Mouse (Mus musculus): ENCODE measurements around the gene Psmd12. TPM values are rescaled to one million over a fixed set of nuclear protein-coding genes. Genes with fewer than 3 reads are reported as not detected.
"Not testable (repeated sequence)": the region's sequence is repeated elsewhere in the genome, so short reads cannot be mapped to it uniquely, and the experiment has no call there.

Gene Psmd12
- total RNA-seq, 1 experiment from 2014 or later, result 67.9 TPM

DNA sequence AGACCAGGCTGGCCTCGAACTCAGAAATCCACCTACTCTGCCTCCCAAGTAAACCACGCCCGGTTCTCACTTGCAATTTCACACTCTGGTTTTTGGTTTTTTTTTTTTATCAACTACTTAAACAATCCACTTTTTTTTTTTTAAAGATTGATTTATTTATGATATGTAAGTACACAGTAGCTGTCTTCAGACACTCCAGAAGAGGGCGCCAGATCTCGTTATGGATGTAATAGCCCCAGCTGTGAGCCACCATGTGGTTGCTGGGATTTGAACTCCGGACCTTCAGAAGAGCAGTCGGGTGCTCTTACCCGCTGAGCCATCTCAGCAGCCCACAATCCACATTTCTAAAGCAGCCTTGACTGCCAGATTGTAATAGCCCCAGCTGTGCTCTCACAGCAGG lies 23.5 kb downstream of the Psmd12 start:
- no peak for ATAC-seq (ENCODE audit: extremely low read depth, insufficient number of reproducible peaks, low FRiP score, poor library complexity, severe bottlenecking)

DNA sequence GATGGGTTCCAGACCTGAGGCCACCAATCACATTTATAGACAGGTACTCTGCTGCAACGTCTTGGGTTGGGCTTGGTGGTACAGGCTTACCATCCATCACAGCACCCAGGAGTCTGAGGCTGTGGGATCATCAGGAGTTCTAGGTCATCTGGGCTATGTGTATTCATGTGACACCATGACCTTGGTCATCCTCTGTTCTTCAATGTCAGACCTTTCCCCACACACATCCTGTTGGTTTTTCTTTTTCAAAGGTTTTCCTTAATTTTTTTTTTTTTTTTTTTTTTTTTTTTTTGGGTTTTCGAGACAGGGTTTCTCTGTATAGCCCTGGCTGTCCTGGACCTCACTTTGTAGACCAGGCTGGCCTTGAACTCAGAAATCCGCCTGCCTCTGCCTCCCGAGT lies 25.1 kb downstream of the Psmd12 start:
- ATAC-seq (ENCODE audit: extremely low read depth, insufficient number of reproducible peaks, low FRiP score, poor library complexity, severe bottlenecking), result not testable (repeated sequence)

DNA sequence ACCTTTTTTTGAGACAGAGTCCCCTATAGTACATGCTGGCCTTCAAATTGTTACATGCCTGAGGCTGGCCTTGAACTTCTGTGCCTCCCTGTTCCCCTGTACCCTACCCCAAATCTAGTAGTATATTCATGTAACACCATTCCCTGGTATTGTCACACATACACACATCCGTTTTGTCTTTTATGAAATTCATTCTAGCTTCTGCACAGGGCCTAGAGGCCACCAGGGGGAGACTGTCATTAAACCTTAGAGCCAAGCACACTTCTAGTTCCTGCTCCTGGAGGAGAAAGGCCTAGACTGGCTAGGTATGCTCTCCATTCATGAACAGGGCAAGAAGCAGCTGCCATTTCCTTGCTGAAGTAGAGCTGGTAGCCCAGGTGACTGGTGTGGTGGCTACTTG lies 27.0 kb downstream of the Psmd12 start:
- ATAC-seq (ENCODE audit: extremely low read depth, insufficient number of reproducible peaks, low FRiP score, poor library complexity, severe bottlenecking), result no peak

DNA sequence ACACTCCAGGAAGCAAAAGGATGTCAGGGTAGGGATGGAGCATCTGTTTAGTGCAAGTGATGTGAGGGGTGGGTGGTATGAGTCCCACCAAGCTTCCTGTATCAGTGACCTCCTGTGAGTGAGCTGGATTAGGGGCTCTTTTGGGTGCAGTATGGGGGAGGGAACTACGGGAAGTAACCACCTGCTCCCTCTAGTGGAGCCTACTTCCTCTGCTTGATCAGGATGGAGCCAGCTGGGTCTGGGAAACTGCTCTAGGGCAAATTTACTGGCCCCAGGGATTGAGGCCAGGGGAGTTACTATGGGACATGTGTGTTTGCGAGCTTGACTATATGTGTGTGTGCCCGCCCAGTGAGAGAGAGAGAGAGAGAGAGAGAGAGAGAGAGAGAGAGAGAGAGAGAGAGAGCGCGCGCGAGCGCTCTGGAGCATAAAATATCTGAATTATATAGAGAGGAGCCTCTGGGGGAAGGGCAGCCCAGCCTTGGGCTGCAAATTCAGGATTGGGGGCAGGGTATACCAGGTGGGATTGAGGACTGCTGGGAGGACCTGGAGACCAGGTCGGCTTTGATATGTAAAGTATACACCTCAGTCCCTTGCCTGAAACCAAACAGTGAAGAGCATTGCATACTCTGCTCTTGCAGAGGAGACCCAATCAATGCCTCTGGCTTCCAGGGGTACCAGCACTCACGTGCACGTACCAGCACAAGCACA lies 30.5 kb downstream of the Psmd12 start:
- ATAC-seq (ENCODE audit: extremely low read depth, insufficient number of reproducible peaks, low FRiP score, poor library complexity, severe bottlenecking), result no peak

DNA sequence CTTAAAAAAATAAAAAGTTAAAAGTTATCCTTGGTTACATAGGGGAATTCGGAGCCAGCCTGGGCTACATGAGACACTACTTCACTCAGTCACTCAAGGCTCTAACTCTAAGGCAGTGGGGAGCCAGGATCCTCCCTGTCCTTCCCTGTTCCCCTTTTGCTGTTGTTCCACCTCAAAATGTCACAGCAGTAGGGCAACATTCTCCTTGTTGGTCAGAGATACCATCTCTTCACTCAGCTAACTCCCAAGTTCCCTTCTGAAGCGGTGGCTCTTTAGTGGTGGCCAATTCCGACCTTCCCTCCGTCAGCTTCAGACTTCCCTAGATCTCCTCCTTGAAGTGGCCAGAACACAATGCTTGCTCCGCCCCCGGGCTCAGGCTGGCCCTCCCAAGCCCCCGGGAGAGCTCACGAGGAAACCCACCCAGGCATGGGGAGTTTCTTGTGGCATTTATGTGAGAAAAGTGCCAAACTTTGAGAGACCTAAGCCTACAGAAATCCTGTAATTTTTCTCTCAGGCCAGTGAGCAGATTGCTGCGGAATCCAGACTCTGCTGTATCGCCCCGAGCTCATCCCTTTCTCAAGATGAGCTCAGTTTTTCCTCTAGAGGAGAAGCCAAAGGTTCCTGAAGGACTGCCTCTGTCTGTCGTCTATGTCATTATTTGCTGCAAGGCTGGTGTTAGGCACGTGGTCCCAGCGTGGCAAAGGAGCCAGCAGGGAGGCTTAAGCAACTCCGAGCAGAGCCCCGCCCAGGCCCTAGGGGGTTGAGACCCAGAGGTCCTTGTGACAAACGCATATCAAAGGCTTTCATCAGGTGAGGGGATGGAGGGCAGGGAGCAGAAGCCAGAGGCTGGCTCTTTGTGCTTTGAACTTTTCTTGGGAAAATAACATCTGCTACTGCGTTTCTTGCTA lies 31.3 kb downstream of the Psmd12 start:
- no peak for ATAC-seq (ENCODE audit: extremely low read depth, insufficient number of reproducible peaks, low FRiP score, poor library complexity, severe bottlenecking)

DNA sequence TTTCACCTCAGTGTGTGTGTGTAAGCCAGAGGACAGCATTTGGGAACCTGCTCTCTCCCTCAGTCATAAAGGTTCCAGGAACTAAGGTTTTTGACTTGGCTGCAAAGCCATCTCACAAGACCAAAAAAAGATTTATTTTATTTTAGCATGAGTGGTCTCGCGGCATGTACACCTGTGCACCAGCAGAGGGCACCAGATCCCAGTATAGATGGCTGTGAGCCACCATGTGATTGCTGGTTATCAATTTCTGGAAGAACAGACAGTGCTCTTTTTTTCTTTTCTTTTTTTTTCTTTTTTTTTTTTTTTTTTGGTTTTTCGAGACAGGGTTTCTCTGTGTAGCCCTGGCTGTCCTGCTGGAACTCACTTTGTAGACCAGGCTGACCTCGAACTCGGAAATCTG lies 32.7 kb downstream of the Psmd12 start:
- peak; percentile 63; the same call in 1 of the 2 replicates for ATAC-seq (ENCODE audit: extremely low read depth, insufficient number of reproducible peaks, low FRiP score, poor library complexity, severe bottlenecking)

DNA sequence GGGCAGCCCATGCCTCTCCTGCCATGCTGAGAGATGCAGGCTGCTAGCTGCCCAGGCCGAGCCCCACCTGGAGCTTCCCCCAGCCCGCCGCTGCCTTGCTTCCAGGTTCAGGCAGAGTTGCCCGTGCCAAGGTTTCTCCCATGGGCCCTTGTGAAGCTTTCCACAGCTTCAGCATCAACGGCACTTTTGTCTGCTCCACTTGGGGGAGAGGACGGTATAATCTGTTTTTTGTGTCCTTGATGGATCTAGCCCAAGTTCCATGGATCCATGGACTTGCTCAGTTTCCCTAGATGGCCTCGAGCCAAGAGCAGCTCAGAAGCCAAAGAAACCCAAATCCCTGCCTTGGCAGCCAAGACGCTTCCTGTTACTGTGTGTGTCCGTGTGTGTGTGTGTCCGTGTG lies 33.8 kb downstream of the Psmd12 start:
- no peak for ATAC-seq (ENCODE audit: extremely low read depth, insufficient number of reproducible peaks, low FRiP score, poor library complexity, severe bottlenecking)

DNA sequence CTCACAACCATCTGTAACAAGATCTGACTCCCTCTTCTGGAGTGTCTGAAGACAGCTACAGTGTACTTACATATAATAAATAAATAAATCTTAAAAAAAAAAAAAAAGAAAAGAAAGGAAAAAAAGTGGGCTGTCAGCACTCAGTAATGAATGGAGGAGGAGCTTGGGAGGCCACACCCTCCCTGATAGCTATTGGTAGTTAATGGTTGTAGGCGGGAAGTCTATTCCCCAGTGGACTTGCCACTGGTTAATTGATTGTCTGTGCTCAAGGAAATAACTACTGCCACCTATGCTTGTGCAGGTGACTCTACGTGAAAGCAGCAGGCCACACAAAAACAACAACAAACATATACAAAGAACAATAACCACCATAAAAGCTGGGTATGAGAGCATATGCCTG lies 37.1 kb downstream of the Psmd12 start:
- ATAC-seq (ENCODE audit: extremely low read depth, insufficient number of reproducible peaks, low FRiP score, poor library complexity, severe bottlenecking), result no peak

DNA sequence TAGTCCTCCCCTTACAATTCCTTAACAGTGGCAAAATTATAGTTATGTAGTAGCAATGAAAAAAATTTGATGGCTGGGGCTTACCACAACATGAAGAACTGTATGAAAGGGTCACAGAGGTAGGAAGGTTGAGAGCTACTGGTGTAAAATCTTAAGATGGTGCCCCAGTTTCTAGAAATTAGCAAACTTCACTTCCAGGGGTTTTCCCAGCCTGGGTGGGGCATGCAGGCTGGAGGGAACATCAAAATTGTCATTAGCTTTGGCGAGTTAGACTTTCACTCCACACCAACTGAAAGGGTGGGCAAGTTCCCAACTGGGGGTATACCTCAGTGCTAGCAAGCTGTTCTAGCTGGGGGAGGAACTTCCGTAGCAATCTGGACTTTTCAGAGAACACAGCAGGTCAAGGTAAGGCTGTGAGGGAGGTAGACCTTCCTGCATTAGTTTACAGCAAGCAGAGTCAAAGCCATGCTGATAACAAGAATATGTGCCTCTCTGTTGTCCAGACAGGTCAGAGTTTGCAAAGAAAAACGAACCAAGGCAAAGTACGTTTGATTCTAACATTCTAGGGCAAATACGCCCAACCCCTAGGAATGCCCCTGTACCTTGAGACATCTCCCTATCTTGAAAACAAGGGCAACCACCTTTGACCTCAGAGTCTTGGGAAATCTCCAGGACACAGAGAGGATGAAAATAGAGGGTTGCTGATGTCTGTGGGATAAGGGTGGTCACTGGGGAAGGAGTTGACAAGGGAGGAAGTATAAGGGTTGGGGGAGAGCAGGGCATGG lies 39.6 kb downstream of the Psmd12 start:
- no peak for ATAC-seq (ENCODE audit: extremely low read depth, insufficient number of reproducible peaks, low FRiP score, poor library complexity, severe bottlenecking)

DNA sequence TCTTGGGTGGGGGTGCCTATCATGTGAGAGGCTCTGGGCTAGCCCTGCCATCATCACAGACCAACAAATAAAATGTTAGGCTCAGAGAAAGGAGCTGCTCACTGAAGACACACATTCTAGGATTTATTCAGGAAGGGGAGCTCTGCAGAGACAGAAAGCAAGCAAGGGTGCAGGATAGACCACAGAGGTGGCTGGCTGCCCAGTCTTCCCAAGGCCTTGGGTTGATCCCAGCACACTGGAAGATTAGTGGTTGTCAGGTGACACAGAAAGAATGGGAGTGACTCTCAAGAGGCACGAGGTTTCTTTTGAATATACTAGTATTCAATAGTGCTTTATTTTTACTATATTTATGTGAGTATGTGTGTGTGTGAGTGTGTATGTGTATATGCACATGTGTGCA lies 41.9 kb downstream of the Psmd12 start:
- no peak for ATAC-seq (ENCODE audit: extremely low read depth, insufficient number of reproducible peaks, low FRiP score, poor library complexity, severe bottlenecking)

DNA sequence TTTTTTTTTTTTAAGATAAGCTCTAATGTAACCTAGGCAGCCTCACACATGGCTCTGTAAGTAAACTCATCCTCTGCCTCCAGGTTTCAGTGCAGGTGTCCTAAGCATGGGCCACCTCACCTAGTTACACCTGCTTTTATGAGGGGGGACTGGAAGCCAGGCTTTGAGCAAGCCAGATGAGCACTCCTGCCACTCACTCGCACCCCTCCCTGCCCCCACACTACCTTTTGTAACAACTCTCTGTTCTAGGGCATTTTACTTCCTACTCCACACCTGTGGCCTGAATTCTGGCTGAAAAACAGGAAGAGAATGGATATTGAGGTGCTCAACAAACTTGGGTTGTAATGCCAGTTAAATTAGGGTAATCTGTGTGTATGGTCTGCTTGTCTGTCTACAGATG lies 45.7 kb downstream of the Psmd12 start:
- ATAC-seq (ENCODE audit: extremely low read depth, insufficient number of reproducible peaks, low FRiP score, poor library complexity, severe bottlenecking), result no peak

DNA sequence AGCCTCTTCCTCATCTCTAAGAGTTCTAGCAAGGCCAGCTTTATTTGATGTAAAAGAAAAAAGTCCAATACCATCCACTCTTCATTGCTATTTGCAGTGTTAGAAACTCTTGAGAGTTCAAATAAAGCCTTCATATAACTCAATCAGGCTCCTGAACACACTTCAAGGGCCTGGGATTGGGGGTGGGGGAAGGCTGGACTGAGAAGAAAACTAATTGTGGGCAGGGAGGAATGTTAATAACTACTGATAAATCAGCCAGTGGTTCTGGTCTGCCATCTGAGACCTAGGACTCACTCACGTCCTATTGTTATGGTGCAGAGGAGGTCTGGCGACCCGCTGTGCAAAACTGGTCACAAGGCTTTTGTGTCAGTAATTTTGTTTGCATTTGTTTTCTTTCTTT lies 48.3 kb downstream of the Psmd12 start:
- no peak for ATAC-seq (ENCODE audit: extremely low read depth, insufficient number of reproducible peaks, low FRiP score, poor library complexity, severe bottlenecking)

DNA sequence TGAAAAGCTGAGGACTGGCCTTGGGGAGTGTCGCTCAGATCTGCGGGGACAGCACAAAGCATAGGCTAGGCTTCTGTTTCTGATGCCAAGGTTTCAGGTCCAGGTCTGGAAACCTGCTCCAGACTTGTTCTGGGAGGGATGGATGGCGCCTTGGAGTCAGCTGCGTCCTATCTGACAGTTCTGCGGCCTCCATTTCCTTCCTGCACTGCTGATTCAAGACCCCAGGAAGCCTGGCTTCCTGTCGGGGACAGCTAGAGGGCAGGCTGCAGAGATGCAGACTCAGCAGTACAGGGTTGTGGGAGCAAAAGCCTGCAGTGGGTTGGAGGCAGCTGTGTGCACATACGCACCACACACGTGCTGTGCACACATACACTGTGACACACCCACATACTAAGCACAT lies 50.0 kb downstream of the Psmd12 start:
- ATAC-seq (ENCODE audit: extremely low read depth, insufficient number of reproducible peaks, low FRiP score, poor library complexity, severe bottlenecking), result no peak

DNA sequence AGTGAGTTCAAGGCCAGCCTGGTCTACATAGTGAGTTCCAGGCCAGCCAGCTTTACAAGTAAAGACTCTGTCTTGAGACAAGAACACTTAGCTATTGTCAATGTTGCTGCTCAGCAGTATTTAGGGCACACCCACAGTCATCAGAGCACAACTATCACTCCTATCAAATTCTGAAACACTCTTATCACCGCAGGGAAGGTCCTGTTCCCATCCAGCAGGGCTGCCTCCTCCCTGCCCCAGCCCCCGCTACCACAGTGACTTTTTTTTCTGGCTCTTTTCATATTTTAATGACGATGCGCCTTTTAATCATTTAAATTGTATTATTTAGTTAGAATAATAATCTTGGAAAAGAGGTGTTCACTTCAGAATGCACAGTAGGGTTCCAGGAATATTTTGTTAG lies 52.2 kb downstream of the Psmd12 start:
- ATAC-seq (ENCODE audit: extremely low read depth, insufficient number of reproducible peaks, low FRiP score, poor library complexity, severe bottlenecking), result no peak

DNA sequence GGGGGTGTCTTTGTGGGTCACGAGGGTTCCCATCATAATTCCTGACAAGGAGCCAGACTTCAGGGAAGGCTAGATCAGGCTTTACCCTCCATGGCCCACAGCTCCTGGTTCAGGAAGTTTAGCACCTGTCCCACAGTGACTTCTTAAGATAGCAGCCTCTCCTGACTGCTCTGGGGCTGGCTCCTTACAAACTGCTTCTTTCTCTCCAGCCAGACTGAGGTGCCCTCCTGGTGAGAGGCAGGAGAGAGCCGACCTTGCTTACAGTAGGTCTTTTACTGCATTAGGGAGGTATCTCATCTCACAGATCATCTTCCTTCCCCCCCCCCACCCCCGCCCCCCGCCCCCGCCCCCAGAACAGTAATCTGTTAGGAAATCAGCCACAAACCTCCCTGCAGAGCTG lies 53.0 kb downstream of the Psmd12 start:
- ATAC-seq (ENCODE audit: extremely low read depth, insufficient number of reproducible peaks, low FRiP score, poor library complexity, severe bottlenecking), result no peak

DNA sequence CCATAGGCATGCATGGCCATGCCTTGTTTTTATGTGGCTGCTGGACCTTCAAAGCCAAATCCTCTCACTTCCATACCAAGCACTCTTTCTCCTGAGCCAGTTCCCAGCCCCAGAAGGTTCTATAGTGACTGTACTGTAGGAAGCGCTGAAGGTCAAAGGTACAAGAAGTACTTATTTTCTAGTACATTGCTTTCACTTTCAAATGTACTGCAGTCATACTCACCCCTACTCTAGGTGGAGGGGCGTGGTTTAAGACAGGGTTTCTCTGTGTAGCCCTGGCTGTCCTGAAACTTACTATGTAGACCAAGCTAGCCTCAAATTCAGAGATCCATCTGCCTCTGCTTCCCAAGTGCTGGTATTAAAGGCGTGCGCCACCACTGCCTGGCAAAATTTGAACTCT lies 59.7 kb downstream of the Psmd12 start:
- no peak for ATAC-seq (ENCODE audit: extremely low read depth, insufficient number of reproducible peaks, low FRiP score, poor library complexity, severe bottlenecking)

DNA sequence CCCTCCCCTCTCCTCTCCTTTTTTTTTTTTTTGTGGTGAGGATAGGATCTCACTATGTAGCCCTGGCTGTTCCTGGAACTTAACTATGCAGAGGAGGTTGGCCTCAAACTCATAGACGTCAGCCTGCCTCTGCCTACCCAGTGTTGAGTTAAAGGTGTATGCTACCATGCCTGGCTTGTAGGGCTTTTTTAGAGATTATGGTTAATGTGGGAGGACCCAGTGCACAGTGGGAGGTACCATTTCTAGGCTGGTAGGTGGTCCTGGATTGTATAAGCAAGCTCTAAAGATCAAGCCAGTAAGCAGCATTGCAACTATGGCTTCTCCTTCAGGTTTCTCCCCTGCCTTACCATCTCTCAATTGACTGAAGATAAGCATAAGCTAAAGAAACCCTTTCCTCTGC lies 61.1 kb downstream of the Psmd12 start:
- no peak for ATAC-seq (ENCODE audit: extremely low read depth, insufficient number of reproducible peaks, low FRiP score, poor library complexity, severe bottlenecking)

DNA sequence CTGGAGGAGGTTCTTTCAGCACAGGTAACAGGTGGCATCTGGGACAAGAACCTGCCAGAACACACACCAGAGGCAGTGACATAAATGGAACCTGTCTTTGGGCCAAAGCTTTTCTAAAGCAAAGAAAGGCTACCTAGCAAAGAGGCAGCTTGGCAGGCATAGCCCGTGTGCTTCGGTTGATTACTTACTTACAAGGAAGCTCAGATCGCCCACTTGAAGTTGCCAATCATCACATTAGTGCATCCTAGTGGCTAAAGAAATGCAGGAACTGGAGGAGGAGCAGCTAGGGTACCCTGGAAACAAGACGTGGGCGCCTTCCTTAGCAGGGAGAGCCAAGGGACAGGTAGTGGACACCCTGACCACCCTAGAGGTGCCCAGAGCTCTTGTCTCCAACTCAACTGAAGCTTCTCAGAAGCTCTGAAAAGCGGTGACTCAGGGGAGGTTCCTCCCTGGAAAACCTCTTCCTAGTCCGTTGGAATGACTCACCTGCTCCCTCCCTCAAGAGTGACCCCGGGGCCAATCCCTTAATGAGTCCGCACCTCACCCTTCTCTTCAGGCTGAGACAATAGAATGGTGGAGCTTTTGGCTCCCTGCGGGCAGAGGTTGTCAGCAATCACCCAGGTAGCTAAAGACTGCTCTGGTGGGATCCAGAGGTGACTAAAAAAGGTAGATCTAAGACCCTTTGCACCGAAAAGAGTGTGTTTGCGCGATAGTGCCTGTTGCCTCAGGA lies 66.6 kb downstream of the Psmd12 start:
- no peak for ATAC-seq (ENCODE audit: extremely low read depth, insufficient number of reproducible peaks, low FRiP score, poor library complexity, severe bottlenecking)

DNA sequence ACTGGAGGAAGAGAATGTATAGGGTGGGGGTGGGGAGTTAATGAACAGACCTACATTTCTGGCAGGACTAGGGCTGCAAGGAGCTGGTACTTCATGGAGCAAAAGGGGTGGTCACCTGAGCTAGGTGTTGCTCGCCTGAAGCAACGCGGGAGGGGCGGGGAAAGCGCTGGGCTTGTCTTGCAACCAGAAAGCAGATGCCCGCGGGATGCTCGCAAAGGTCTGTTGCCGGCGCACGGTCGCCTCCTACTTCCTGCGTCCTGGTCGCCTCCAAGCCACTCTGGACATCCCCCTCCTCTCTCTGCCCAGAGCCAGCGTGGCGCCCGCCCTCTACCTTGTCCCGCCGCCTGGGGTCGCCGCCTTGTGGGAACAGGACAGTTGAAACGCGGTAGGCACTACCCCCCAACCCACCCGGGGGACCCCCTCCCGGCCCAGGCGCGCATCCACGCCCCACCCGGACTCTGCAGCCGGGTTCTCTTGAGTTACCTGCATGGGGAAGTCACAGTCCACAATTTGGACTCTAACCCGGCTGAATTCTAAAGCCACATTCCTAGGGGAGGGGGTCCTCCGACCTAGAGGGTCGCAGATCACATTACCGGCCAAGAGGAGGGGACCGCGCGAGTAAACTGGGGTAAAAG lies 67.5 kb downstream of the Psmd12 start:
- ATAC-seq (ENCODE audit: extremely low read depth, insufficient number of reproducible peaks, low FRiP score, poor library complexity, severe bottlenecking), result no peak

All from neutrophil, adult 5-6 weeks (primary cell).